In the genomic region with DNA sequence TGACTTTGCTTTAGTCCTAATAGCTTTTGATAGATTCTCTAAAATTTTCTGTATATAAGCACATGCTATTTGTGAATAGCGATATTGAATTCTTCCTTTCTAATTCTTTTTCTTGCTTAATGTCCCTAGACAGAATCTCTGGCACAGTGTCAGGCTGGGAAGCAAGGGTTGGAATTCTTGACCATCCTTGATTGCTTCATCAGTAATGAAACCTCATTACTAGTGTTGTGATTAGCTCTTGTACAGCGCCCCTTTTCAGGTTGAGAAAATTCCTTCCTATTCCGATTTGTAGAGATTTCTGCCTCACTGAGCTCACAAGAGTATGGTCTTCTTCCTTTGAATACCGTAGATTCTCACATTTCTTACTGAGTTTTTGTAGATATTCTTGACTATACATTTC, we compare ENCODE assay signal across 20 mouse cellular contexts.
"Had no signal": no experiment of that assay in that cellular context is flagged by ENCODE, and none has a peak within 500 bp of the region (broad histone marks: within the 10 kb centered on the region; RNA-seq: fewer than 3 reads in every experiment).

No protein-coding gene starts in this region.

- H3K27ac ChIP-seq: limb, embryonic 12.5 days; limb, embryonic 15.5 days; liver, embryonic 14.5 days; midbrain, embryonic 10.5 days; midbrain, embryonic 13.5 days; neural tube, embryonic 13.5 days; stomach, embryonic 15.5 days had no signal

- DNase-seq: kidney, adult 9 months; kidney, postnatal 14 days; kidney, postnatal 4 days; left cerebral cortex, postnatal 4 days; liver, postnatal 0 days; lung, embryonic 14.5 days; right cerebral cortex, postnatal 25 days; spleen, adult 18-20 months; thymus, postnatal 25 days had no signal

- H3K4me1 ChIP-seq: limb, embryonic 12.5 days; limb, embryonic 15.5 days; megakaryocyte, embryonic 14.5 days; midbrain, embryonic 10.5 days; neural tube, embryonic 13.5 days; stomach, embryonic 15.5 days had no signal

- H3K27me3 ChIP-seq: limb, embryonic 12.5 days; limb, embryonic 15.5 days; megakaryocyte, embryonic 14.5 days; midbrain, embryonic 13.5 days; neural tube, embryonic 13.5 days; stomach, embryonic 15.5 days had no signal

- H3K9ac ChIP-seq: limb, embryonic 12.5 days; limb, embryonic 15.5 days; liver, embryonic 14.5 days; liver, postnatal 0 days; lung, embryonic 14.5 days; midbrain, embryonic 13.5 days; neural tube, embryonic 13.5 days; stomach, embryonic 15.5 days had no signal

- H3K4me3 ChIP-seq: limb, embryonic 12.5 days; limb, embryonic 15.5 days; megakaryocyte, embryonic 14.5 days; midbrain, embryonic 10.5 days; midbrain, embryonic 13.5 days; myocyte; neural tube, embryonic 13.5 days; stomach, embryonic 15.5 days had no signal

- H3K36me3 ChIP-seq: limb, embryonic 12.5 days; limb, embryonic 15.5 days; midbrain, embryonic 10.5 days; midbrain, embryonic 13.5 days; neural tube, embryonic 13.5 days; stomach, embryonic 15.5 days had no signal

- H3K4me2 ChIP-seq: limb, embryonic 12.5 days; limb, embryonic 15.5 days; liver, embryonic 11.5 days; lung, embryonic 14.5 days; midbrain, embryonic 13.5 days; neural tube, embryonic 13.5 days; stomach, embryonic 15.5 days had no signal

- ATAC-seq: liver, postnatal 0 days; lung, postnatal 0 days had no signal

- H3K9me3 ChIP-seq: limb, embryonic 12.5 days; limb, embryonic 15.5 days; megakaryocyte, embryonic 14.5 days; midbrain, embryonic 10.5 days; midbrain, embryonic 13.5 days; neural tube, embryonic 13.5 days; stomach, embryonic 15.5 days had no signal
